Mouse (Mus musculus): Measurements from ENCODE around the gene Zfand3.

Zfand3 gene

GRCm38 (mm10) chr17:30230428-30230827 lies 225.9 kb downstream of the Zfand3 start:
- DNase-seq (ENCODE audit: low read depth): no peak

- no peak for DNase-seq (ENCODE audit: low read depth)
Measured at GRCm38 (mm10) chr17:30231483-30231882, 226.9 kb downstream of the Zfand3 start.

GRCm38 (mm10) chr17:30232698-30233097 lies 228.2 kb downstream of the Zfand3 start:
- no peak for DNase-seq (ENCODE audit: low read depth)

DNA sequence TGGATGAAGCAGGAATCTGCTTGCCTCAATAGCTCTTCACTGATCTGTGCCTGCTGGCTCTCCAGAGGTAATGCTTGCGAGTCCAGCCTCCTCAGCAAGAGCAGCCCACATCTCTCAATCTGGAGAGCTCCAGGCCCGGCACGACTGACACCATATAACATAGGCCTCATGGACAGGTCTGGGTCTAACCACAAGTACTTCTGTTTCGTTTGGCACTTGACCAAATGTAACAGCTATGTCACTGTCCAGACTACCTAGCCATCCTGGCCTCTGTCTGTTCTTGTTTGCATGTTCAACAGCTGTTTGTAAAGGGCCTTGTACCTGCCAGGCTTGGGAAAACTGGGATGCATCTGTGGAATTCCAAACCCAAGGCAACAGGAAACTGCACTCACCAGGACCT lies 230.8 kb downstream of the Zfand3 start:
- DNase-seq (ENCODE audit: low read depth): no peak

DNA sequence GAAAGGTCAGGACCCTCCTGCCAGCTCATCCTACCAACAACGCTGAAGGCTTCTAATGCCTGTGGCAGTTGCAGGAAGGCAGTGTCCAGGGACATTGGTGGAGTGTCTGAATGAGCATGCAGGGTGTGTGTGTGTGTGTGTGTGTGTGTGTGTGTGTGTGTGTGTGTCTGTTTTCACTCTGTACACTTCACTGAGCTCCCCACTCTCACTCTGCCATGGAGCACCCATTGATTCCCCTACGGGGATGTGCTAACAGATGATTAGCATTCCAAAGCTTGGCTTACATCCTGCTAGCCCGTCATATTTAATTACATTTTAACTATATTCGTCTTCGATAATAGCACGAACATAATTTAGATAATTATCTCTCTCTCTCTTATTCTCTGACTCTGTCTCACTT lies 232.1 kb downstream of the Zfand3 start:
- no peak for DNase-seq (ENCODE audit: low read depth)

- no peak for DNase-seq (ENCODE audit: low read depth)
Measured at GRCm38 (mm10) chr17:30237600-30237999, 233.1 kb downstream of the Zfand3 start.

DNA sequence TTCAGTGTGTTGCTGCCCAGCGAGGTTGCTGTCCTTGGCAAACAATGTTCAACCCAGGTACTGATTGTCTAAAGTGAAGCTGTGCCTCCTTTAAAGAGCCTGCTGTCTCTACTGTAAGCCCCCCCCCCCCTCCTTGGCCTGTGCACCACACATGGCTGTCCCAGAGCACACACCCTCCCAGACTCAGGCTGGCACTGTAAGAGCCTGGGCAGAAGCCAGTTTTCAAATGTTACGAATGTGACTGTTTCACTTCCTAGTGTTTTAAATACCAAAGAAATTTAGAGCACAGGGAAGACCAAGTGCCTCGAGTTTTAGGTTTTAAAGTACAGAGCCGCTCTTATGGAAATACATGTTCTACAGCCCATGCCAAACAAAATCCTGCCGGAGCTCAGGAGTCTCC lies 234.9 kb downstream of the Zfand3 start:
- DNase-seq (ENCODE audit: low read depth): no peak

- DNase-seq (ENCODE audit: low read depth): no peak
Measured at GRCm38 (mm10) chr17:30240659-30241058, 236.1 kb downstream of the Zfand3 start.

DNA sequence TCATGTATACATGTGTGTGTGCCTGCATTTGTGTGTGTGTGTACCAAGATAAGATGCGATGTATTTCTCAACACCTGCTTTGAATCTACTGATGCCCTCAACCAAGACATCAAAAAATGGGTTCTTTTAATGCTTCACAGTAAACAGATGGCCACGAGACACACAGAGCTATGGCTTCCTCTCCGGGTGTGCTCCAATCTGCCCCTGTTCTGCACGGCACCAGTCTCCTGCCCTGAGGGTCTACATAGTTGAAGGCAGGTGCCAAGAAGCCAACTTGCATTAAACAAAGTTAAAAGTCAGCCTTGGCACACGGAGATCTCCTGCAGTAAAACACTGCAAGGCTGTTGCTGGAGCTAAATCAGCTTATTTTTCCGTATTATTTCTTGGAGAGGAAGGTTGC lies 236.5 kb downstream of the Zfand3 start:
- no peak for DNase-seq (ENCODE audit: low read depth)

GRCm38 (mm10) chr17:30241720-30242322 lies 237.3 kb downstream of the Zfand3 start:
- no peak for DNase-seq (ENCODE audit: low read depth)

- DNase-seq (ENCODE audit: low read depth): no peak
Measured at GRCm38 (mm10) chr17:30242647-30243046, 238.1 kb downstream of the Zfand3 start.

- DNase-seq (ENCODE audit: low read depth): no peak
Measured at GRCm38 (mm10) chr17:30243540-30243939, 239.0 kb downstream of the Zfand3 start.

DNA sequence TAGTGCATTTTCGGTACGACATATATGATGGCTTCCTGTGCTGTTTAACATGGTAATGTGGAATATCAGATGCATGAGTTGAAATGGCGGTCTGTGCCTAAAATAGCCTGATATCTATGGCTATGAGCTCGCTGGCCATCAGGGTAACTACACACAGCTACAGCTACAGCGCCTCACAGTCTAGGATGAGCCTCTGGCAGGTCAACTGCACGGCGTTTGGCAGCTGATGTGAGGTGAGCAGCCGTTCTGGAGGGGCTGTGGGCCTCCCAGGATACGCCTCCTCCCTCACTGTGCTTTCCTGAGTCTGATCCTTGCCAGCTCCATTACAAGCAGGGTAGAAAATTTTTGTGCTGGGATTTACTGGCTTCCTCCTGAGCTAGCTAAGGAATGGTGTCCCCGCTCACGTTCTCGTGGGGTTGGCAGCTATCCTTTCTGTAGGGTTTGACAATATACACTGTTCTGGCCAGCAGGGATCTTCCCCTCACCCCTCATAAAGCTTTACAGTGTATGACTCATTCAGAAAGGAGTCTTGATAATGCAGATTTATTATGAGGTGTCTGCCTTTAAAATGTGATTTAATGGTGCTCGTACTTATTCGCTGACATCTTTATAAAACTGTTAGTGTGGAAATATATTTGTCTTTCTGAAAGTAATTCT lies 240.2 kb downstream of the Zfand3 start:
- DNase-seq (ENCODE audit: low read depth): no peak

DNA sequence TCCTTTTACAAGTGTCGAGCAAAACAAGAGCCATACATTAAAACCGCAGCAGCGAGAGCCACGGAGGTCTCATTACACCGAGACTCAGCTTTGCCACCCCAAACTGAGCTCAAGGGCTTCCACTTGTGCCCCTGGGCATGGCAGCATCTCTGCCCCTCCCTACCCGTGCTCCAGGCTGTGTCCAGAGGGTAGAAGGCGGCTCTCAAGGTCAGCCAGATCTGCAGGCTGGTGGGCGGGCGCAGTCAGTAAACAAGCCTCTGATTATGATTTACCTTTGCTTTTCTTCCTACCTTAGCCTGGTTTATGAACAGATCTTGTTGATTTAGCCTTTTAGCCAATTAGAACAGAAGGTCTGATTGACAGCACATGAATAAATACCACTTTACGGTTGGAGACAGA lies 240.8 kb downstream of the Zfand3 start:
- no peak for DNase-seq (ENCODE audit: low read depth)

DNA sequence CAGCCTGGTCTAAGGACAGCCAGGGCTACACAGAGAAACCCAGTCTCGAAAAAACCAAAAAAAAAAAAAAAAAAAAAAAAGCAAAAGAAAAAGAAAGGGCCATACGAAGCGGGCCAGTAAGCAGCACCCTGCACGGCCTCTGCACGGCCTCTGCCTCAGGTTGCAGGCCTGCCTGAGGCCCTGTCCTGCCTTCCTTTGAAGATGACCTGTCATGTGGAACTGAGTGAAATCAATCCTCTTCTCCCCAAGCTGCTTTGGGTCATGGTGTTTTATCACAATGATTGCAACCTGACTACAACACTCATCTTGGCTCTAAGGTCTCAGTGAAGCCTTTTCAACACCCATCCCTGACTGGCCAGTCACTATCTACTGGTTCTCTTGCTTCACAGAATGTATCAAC lies 248.5 kb downstream of the Zfand3 start:
- no peak for DNase-seq (ENCODE audit: low read depth)

DNA sequence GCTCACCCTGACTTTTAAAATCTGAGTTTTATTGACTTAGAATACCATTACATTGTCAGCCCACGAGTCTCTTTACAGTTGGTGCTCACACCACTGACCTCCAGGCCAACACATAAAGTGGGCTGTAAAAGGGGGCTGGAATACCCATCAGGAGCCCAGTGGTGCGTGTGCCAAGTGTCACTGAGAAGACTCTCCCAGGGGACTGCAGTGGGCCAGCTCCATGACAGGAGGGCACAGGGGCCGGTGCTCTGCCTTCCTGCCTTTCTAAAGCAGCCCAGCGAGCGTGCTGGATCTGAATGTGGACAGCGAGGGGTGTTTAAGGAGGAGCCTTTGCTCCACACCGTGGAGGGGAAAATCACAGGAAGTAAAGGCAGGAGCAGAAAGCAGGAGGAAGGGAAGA lies 249.4 kb downstream of the Zfand3 start:
- DNase-seq (ENCODE audit: low read depth): no peak

GRCm38 (mm10) chr17:30255928-30256560 lies 251.5 kb downstream of the Zfand3 start:
- DNase-seq (ENCODE audit: low read depth): no peak

GRCm38 (mm10) chr17:30258480-30258879 lies 253.9 kb downstream of the Zfand3 start:
- no peak for DNase-seq (ENCODE audit: low read depth)

GRCm38 (mm10) chr17:30259938-30260337 lies 255.4 kb downstream of the Zfand3 start:
- no peak for DNase-seq (ENCODE audit: low read depth)

All from c-Kit-positive CD71-positive TER-119-negative erythroid progenitor cells, embryonic 14.5 days (primary cell).